Mouse (Mus musculus): ENCODE results near the gene Slc35c2.

Gene Slc35c2

GRCm38 (mm10) chr2:165287202-165287984 lies at the start of gene Slc35c2:
Gene Slc35c2, minus strand, starts transcription at chr2:165287869.
- no peak for TF ChIP-seq GATA4 (IDR thresholded peaks at IDR 0.05; ENCODE audit: insufficient replicate concordance, low read length)

- TF ChIP-seq GATA4 (IDR thresholded peaks at IDR 0.05; ENCODE audit: insufficient replicate concordance, low read length): no peak
Observed at GRCm38 (mm10) chr2:165337191-165337590, 49.5 kb upstream of the Slc35c2 start.

GRCm38 (mm10) chr2:165332610-165333210 lies 45.0 kb upstream of the Slc35c2 start:
- TF ChIP-seq GATA4 (IDR thresholded peaks at IDR 0.05; ENCODE audit: insufficient replicate concordance, low read length): no peak

GRCm38 (mm10) chr2:165329703-165330102 lies 42.0 kb upstream of the Slc35c2 start:
- no peak for TF ChIP-seq GATA4 (IDR thresholded peaks at IDR 0.05; ENCODE audit: insufficient replicate concordance, low read length)

GRCm38 (mm10) chr2:165328746-165329145 lies 41.1 kb upstream of the Slc35c2 start:
- TF ChIP-seq GATA4 (IDR thresholded peaks at IDR 0.05; ENCODE audit: insufficient replicate concordance, low read length): no peak

GRCm38 (mm10) chr2:165327386-165327785 lies 39.7 kb upstream of the Slc35c2 start:
- no peak for TF ChIP-seq GATA4 (IDR thresholded peaks at IDR 0.05; ENCODE audit: insufficient replicate concordance, low read length)

GRCm38 (mm10) chr2:165326304-165327190 lies 38.9 kb upstream of the Slc35c2 start, which contains the start of gene Elmo2:
Gene Elmo2, minus strand, starts transcription at chr2:165326479.
- no peak for TF ChIP-seq GATA4 (IDR thresholded peaks at IDR 0.05; ENCODE audit: insufficient replicate concordance, low read length)

- TF ChIP-seq GATA4 (IDR thresholded peaks at IDR 0.05; ENCODE audit: insufficient replicate concordance, low read length): no peak
Observed at GRCm38 (mm10) chr2:165325521-165326303, 38.0 kb upstream of the Slc35c2 start.

- no peak for TF ChIP-seq GATA4 (IDR thresholded peaks at IDR 0.05; ENCODE audit: insufficient replicate concordance, low read length)
Observed at GRCm38 (mm10) chr2:165323928-165324327, 36.3 kb upstream of the Slc35c2 start.

GRCm38 (mm10) chr2:165323484-165323883 lies 35.8 kb upstream of the Slc35c2 start:
- no peak for TF ChIP-seq GATA4 (IDR thresholded peaks at IDR 0.05; ENCODE audit: insufficient replicate concordance, low read length)

GRCm38 (mm10) chr2:165321981-165322735 lies 34.5 kb upstream of the Slc35c2 start:
- no peak for TF ChIP-seq GATA4 (IDR thresholded peaks at IDR 0.05; ENCODE audit: insufficient replicate concordance, low read length)

- TF ChIP-seq GATA4 (IDR thresholded peaks at IDR 0.05; ENCODE audit: insufficient replicate concordance, low read length): no peak
Observed at GRCm38 (mm10) chr2:165321381-165321888, 33.8 kb upstream of the Slc35c2 start.

- TF ChIP-seq GATA4 (IDR thresholded peaks at IDR 0.05; ENCODE audit: insufficient replicate concordance, low read length): no peak
Observed at GRCm38 (mm10) chr2:165320531-165321150, 33.0 kb upstream of the Slc35c2 start.

Measured in liver, adult (tissue).